Mouse (Mus musculus) macrophage (primary cell): ENCODE measurements around the gene Esrrg. TPM values are rescaled to one million over a fixed set of nuclear protein-coding genes. Genes with fewer than 3 reads are reported as not detected.

Source experiments
- H3K27ac ChIP-seq: fragments of 350-480 bp; formaldehyde crosslinking; 2 replicates; pipeline ENCODE4 v1.9.0; 2021
- H3K36me3 ChIP-seq: fragments of 350-480 bp; formaldehyde crosslinking; 2 replicates; pipeline ENCODE4 v1.9.0; 2021; ENCODE audit errors: inconsistent target
- H3K4me3 ChIP-seq: fragments of 350-480 bp; formaldehyde crosslinking; 2 replicates; pipeline ENCODE4 v1.9.0; 2021; ENCODE audit errors: inconsistent target
- H3K79me2 ChIP-seq: fragments of 350-480 bp; formaldehyde crosslinking; 2 replicates; pipeline ENCODE4 v1.9.0; 2021; ENCODE audit errors: inconsistent target
- WGBS: methylation state at CpG from one replicate; pipeline ENCODE4 v1.1.7; 2026; ENCODE audit warnings: inconsistent platforms; ENCODE audit not compliant: missing documents; 5-methylcytosine and 5-hydroxymethylcytosine counted together
- polyA plus RNA-seq: library from polyadenylated mRNA; stranded (reverse); fragments of 250-400 nt; gene quantifications from 3 replicates; pipeline ENCODE4 v1.2.4, GENCODE M21; 2018; ENCODE audit warnings: inconsistent platforms

The Esrrg gene
- polyA plus RNA-seq, 1 experiment from 2014 or later, result not detected

DNA sequence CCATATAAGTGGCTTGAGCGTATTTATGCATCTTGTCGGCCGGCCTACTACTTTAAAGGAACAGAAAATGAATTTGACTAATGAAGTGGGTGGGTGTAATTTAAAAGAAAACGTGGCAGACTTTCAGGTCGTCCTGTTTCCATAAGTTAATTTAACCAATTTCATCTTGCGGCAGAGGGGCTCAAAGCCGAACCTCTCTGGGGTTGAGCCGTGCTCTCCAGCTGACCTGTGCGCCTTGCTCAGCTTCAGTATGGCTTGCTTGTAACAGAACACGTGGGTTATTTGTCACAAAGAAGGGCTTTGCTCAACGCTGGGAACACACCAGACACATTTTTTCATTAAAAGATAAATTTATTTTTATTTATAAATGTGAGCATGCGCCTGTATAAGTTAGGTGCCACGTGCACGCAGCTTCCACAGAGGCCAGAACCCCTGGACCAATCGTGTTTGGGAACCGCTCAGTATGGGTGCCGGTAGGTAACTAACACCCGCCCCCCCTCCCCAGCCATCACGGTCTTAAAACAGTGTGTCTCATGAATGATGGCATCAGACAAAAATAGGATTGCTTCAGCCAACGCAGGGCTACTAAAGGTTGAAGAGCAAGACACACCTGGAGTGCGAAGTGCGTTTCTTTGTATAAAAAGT lies 546.7 kb downstream of the Esrrg start:
- Histone ChIP-seq H3K4me3 (no peak overlapping the region), H3K27ac (no peak overlapping the region), H3K36me3 (no peaks in the 10 kb centered on the region), H3K79me2 (no peaks in the 10 kb centered on the region)
- 86% methylated on average over 22 of the region's 22 CpGs for WGBS

DNA sequence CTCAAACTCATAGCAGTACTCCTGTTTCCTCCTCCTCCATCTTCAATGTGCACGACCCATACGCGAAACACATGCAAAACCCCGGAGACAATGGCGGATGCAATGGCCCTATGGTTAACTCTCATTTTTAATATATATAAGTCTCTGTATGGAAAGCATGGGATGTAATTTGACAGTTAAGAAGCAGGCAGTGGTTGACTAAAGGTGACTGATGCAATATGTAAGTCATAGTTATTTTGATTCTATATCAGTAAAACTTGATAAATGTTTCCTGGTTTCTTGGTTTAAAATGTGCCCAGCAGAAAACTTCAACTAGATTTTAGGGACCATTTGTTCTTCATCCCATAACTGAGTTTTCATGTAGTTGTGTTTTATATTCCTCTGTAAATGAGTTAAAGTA lies 547.9 kb downstream of the Esrrg start:
- H3K36me3 ChIP-seq, result no peaks in the 10 kb centered on the region
- no peaks in the 10 kb centered on the region for H3K79me2 ChIP-seq
- 95% methylated on average over 5 of the region's 5 CpGs for WGBS
- no peak overlapping the region for H3K4me3 ChIP-seq
- no peak overlapping the region for H3K27ac ChIP-seq

DNA sequence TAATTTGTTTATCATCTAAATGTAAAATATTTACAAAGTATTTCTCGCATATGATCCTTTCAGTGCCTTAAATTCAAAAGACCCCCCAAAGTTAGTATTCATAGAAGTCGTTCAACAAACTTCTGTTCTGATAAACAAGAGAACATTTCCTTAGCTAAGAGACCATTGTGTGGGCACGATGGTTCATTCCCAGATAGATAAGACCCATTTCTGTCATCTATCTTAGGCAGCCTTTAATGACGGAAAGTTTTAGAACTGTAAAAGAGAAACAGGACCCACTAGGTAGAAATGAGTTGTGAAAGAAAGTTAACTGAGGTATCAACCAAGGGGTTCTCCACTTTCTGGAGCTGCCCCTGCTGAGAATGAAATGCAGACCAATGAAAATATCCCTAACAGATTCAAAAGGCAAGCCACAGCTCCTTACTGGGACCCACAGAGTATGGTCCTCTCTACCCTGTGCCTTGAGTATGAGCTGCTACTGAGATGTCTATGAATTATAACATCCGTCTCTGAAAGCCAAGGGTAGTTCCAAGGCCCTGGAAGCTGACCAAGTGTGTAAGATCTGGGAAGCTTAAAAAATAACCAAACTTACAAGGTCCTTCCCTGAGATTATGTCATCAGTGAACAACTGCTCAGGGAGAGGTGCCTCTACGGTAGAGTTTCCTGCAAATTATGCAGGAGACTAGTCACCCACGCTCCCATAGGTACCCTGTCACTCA lies 548.8 kb downstream of the Esrrg start:
- Histone ChIP-seq H3K27ac (no peak overlapping the region), H3K79me2 (no peaks in the 10 kb centered on the region), H3K4me3 (no peak overlapping the region), H3K36me3 (no peaks in the 10 kb centered on the region)
- WGBS, result 82% methylated on average over 7 of the region's 7 CpGs

DNA sequence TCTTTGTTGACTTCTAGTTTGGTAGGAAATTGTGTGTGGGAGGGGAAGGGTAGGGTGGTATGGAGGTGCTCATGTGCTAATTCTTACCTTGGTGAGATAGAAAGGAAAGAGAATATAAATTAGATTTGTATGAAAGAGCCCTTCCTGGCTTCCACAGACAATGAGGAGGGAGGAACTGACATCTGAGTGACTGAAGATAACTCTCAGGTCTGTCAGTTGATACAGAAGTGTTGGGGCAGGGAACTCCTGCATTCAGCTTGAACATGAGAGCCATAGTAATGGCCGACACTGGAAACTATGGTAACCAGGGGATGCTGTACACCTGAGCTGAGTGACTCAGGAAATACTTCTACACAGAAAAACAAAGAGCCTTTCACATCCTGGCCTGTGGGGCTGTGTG lies 550.1 kb downstream of the Esrrg start:
- no peak overlapping the region for H3K4me3 ChIP-seq
- 91% methylated on average over 1 of the region's 1 CpGs for WGBS
- H3K79me2 ChIP-seq, result no peaks in the 10 kb centered on the region
- H3K36me3 ChIP-seq, result no peaks in the 10 kb centered on the region
- H3K27ac ChIP-seq, result no peak overlapping the region

DNA sequence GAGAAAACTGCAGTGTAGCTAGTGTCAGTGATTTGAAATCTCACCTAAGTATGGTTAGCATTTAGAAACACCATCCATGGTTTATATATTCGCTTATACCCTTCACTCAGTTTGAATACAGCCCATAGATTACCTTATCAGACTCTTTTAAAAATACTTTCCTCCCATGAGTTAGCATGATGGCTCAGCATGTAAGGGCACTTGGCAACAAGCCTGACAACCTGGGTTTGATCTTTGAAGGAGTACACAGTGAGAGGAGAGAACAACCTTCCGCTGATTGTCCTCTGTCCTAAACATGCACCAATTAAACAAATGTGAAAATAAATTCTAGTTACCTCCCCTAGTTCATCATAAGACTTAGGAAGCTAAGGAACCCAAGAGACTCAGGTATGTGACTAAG lies 550.5 kb downstream of the Esrrg start:
- H3K4me3 ChIP-seq, result no peak overlapping the region
- 84% methylated on average over 2 of the region's 2 CpGs for WGBS
- no peaks in the 10 kb centered on the region for H3K79me2 ChIP-seq
- no peak overlapping the region for H3K27ac ChIP-seq
- no peaks in the 10 kb centered on the region for H3K36me3 ChIP-seq

DNA sequence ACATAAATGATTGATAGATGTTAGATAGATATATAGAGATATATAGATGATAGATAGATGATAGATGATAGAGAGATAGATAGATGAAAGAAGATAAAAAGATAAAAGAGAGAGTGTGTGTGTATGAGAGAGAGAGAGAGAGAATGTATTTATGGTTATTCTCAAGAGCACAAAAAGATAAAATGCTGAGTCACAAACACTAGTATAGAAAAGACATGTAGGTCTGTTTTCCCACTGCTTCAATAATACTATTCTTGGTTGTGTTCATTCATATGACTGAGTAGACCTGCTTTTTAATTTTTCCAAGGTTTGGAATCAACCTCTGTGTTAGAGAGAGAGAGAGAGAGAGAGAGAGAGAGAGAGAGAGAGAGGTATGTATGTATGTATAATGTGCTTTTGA lies 554.5 kb downstream of the Esrrg start:
- Histone ChIP-seq H3K36me3 (no peaks in the 10 kb centered on the region), H3K4me3 (no peak overlapping the region), H3K27ac (no peak overlapping the region), H3K79me2 (no peaks in the 10 kb centered on the region)

DNA sequence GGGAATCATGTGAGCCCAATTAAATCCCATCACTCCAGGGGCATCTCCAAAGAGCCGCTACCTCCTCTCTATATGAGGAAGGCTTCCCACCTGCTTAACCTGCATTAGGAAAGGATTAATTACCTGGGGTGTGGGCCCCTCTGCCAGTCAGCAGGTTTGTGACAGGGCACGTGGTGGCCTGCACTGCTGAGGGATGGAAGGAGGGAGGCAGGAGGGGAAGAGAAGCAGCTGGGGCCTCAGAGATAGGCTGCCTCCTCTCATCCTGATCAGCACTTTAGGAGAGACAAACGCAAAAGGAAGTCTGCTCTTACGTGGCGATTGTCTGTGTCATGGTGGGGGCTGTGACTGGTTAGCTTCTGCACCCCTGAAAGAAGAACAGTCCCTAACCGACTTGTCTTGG lies 555.7 kb downstream of the Esrrg start:
- H3K79me2 ChIP-seq, result no peaks in the 10 kb centered on the region
- WGBS, result 74% methylated on average over 6 of the region's 6 CpGs
- no peaks in the 10 kb centered on the region for H3K36me3 ChIP-seq
- H3K4me3 ChIP-seq, result no peak overlapping the region
- no peak overlapping the region for H3K27ac ChIP-seq

DNA sequence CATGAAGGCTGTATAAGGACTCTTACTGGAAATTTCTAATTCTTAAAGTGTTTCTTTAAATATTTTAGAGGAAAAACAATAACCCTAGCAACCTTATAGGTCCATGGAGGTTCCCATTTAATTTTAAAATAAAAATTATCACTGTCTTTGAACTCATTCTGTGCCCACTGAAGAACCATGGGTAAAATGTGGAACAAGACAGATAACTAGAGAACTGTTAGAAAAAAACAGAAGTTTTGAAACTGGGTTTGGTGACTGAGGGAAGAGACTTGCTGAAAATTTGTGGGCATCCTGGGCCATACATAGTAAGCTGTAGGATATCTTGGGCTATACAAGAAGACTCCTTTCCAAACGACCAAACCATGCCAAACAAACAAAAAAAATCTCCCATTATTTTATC lies 565.3 kb downstream of the Esrrg start:
- WGBS, result 42% methylated on average over 1 of the region's 1 CpGs
- Histone ChIP-seq H3K27ac (no peak overlapping the region), H3K79me2 (no peaks in the 10 kb centered on the region), H3K36me3 (no peaks in the 10 kb centered on the region), H3K4me3 (no peak overlapping the region)

DNA sequence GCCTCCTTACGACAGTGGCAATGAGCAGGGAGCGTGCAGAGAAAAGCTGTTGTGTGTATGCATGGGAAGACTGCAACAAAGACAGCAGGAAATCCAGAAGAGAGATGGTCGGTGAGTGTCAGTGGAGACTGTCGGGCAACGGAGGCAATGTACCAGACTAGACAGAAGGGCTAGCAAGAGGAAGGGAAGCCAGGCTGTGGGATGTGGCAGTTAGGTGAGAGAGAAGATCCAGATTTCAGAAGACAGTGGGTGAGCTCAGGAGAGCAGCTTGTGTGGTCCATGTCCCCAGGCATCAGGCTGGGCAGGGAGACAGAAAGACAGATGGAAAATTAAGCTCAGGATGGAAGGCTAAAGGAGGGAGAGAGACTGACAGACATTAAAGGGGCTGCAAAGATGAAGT lies 574.4 kb downstream of the Esrrg start:
- H3K36me3 ChIP-seq, result no peaks in the 10 kb centered on the region
- WGBS, result 92% methylated on average over 5 of the region's 5 CpGs
- H3K79me2 ChIP-seq, result no peaks in the 10 kb centered on the region

DNA sequence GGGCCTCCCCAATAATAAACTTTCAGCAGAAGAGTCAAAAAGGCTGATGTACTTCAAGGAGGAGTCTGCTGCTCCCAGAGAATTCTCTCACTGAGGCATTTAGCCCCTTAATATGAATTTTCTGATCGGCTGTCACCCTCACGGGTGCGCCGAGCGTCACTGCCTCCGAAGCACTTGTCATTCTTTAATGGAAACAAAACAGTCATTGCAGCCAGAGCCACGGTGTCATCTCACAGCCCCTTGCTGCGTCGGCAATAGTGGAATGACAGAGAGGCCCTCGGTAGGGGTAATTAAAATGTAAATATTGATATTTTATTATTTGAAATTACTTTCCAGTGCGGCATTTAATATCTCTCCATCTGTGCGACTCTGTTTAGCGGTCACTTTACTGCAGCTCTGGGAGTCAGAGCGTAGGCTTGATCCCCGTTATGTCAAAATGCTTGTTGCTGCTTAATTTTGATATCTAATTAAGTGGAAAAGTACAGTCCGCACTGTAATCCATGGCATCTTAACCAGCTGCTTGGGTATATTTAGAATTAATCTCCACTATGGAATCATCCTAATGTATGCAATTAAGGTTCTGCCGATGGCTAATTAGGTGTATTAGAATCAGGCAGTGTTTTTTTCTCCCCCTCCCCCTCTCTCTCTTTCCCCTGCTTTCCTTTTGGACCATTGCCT lies 578.0 kb downstream of the Esrrg start:
- no peak overlapping the region for H3K4me3 ChIP-seq
- no peaks in the 10 kb centered on the region for H3K36me3 ChIP-seq
- 92% methylated on average over 16 of the region's 17 CpGs for WGBS
- H3K27ac ChIP-seq, result no peak overlapping the region
- H3K79me2 ChIP-seq, result no peaks in the 10 kb centered on the region

More for the DNA sequence above, 574.4 kb downstream of the Esrrg start:
- H3K4me3 ChIP-seq, result no peak overlapping the region
- H3K27ac ChIP-seq, result no peak overlapping the region

DNA sequence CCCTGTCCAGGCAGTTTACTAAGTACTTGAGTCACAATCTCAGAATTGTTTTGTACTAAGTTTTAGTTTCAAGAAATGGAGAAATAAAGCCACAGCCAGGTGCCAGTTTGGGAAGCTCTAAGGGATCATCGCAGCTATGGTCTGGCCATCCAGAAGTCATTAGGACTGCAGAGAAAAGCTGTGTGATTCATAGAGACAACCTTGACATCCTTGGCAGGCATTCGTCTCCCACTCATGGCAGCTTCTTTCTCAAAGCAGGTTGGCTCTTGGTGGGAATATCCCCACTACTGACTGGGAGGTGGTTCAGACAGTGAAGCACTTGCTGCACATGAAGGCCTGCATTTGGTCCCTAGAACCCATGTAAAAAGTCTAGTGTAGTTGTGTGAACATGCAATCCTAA lies 584.4 kb downstream of the Esrrg start:
- H3K27ac ChIP-seq, result no peak overlapping the region
- H3K36me3 ChIP-seq, result no peaks in the 10 kb centered on the region
- H3K79me2 ChIP-seq, result no peaks in the 10 kb centered on the region
- H3K4me3 ChIP-seq, result no peak overlapping the region
- 98% methylated on average over 2 of the region's 2 CpGs for WGBS

DNA sequence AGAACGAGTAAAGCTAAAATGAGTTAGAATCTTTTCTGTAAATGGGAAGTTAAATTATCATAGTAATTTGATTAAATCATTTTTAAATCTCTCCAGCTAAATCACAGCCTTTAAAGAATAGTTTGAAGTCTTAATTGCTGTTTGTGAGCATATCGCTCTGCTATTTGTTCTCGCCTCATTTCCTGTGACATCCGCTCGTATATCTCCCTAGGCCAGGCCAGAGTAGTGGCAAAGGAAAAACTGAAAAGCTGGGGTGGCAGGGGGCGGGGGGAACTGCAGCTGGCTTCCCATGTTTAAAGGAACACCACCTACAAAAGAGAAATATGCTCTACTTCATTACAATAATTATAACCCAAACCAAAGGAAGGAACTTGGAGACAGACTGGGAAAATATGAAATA lies 598.8 kb downstream of the Esrrg start:
- H3K79me2 ChIP-seq, result no peaks in the 10 kb centered on the region
- H3K27ac ChIP-seq, result no peak overlapping the region
- no peak overlapping the region for H3K4me3 ChIP-seq
- 39% methylated on average over 6 of the region's 6 CpGs for WGBS
- no peaks in the 10 kb centered on the region for H3K36me3 ChIP-seq

DNA sequence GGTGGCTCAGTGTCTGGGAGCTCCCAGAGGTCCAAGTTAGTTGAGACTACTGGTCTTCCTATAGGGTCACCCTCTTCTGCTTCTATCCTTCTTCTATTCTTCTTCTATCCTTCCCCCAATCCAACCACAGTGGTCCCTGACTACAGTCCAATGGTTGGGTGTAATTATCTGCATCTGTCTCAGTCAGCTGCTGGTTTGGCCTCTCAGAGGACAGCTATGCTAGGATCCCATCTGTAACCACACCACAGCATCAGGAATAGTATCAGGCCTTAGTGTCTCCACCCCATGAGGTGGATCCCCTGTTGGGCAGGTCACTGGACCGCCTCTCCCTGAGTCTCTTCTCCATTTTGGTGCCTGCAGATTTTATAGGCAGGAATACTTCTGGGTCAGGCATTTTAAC lies 600.4 kb downstream of the Esrrg start:
- H3K79me2 ChIP-seq, result no peaks in the 10 kb centered on the region
- H3K36me3 ChIP-seq, result no peaks in the 10 kb centered on the region
- WGBS, result 100% methylated on average over 1 of the region's 1 CpGs

DNA sequence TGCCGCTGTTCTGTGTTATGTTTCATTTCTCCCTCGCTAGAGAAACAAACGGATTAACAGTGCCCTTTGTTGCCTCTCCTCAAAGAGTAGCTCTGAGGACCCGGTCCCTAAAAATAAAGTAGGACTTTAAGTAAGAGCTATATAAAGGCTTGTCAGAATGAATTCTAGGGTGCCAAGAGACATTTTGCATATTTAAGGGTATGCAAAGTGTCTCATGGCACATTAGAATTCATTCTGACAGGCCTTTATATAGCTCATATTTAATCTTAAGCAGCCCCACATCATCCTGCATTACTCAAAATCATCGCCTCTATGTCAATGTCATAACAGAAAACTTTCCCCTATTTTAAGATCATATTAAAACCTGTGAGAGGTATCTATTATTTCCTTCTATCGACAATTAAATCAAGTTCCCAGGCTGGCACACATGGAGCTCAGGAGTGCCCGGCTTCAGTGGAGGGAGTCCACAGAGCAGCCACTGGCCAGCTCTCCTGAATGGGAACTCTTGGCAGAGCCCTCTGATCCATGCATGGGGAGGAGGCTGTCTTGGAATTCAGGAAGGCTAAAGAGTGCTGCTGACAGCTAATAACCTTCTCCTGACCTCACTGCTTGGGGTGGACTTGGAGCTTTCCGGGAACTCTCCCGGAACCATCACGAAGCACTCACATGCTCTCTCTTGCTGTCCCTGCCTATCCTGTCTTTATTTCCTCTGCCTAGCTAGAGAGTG lies 606.5 kb downstream of the Esrrg start:
- WGBS, result 84% methylated on average over 10 of the region's 10 CpGs
- no peaks in the 10 kb centered on the region for H3K79me2 ChIP-seq

More for the DNA sequence above, 600.4 kb downstream of the Esrrg start:
- no peak overlapping the region for H3K27ac ChIP-seq
- H3K4me3 ChIP-seq, result no peak overlapping the region

More for the DNA sequence above, 606.5 kb downstream of the Esrrg start:
- Histone ChIP-seq H3K4me3 (no peak overlapping the region), H3K36me3 (no peaks in the 10 kb centered on the region), H3K27ac (no peak overlapping the region)
